In the genomic region with DNA sequence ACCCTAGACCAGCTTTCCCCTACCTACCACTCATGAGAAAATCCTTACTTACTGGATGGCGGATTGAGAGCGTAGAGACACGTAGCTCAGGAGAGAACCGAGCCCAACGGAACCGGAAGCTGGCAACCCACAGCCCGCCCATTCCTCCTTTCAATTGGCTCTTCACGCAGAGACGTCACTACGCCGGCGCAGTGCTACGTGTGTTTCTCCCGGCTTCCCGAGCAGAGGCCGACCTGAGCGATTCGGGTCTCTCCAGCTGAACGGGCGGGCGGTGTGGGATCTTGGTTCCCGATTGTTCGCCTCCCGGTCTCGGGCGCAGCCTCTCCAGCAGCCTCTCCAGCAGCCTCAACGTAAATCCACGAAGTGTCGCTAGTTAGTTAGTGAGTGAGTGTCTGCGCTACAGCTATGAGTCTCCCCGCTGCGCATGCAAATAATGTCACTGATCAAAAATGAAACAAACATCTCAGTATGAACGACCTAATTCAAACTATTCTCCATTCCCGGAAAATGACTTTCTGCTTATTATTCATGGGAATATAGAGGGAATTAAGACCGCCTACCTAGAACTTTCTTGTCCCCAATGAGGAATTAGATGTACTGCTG, we compare ENCODE assay signal across 8 mouse cellular contexts. TPM values are rescaled to one million over a fixed set of nuclear protein-coding genes. Genes with fewer than 3 reads are reported as not detected.
A peak's percentile ranks its signal among the peaks of the same experiment; 100 is the strongest.
DNase-seq lines count a peak whose midpoint lies in the region; ATAC-seq and TF ChIP-seq lines count a peak whose summit lies in the region.

Sec61g (minus strand) TSS at position 433 of the 603 bp plus-strand sequence.

- peaks cover 15% of the 10 kb centered on the region for H3K4me1 ChIP-seq in forebrain, embryonic 10.5 days
- H3K4me1 ChIP-seq in heart, embryonic 15.5 days (replicated peaks) = peaks cover 7% of the 10 kb centered on the region
- peaks cover 19 to 25% of the 10 kb centered on the region in 2 experiments for H3K4me1 ChIP-seq in liver, embryonic 14.5 days (replicated peaks; ENCODE audit: control insufficient read depth in 2 of 2, insufficient read depth in 2 of 2, low read length in 1 of 2)
- H3K4me1 ChIP-seq in neural tube, embryonic 11.5 days (ENCODE audit: control insufficient read depth, insufficient read depth, low read length) = peaks cover 5% of the 10 kb centered on the region; the same call in 1 of the 2 replicates
- no peaks in the 10 kb centered on the region for H3K4me1 ChIP-seq in stomach, postnatal 0 days (replicated peaks; ENCODE audit: control insufficient read depth, insufficient read depth)

- no peak for TF ChIP-seq CTCF in liver, embryonic 14.5 days (IDR thresholded peaks at IDR 0.05; ENCODE audit: low read depth)
- no peak for TF ChIP-seq CTCF in stomach, postnatal 0 days (IDR thresholded peaks at IDR 0.05; ENCODE audit: low read depth)

- no peaks in the 10 kb centered on the region for H3K9me3 ChIP-seq in forebrain, embryonic 10.5 days
- H3K9me3 ChIP-seq in heart, embryonic 15.5 days (replicated peaks) = no peaks in the 10 kb centered on the region
- H3K9me3 ChIP-seq in liver, embryonic 14.5 days (ENCODE audit: control insufficient read depth, low read length) = no peaks in the 10 kb centered on the region
- no peaks in the 10 kb centered on the region for H3K9me3 ChIP-seq in neural tube, embryonic 11.5 days (ENCODE audit: control insufficient read depth, low read length)
- H3K9me3 ChIP-seq in stomach, postnatal 0 days (ENCODE audit: control insufficient read depth, low read length) = no peaks in the 10 kb centered on the region

- under 1% methylated on average over 35 of the region's 35 CpGs for WGBS in forebrain, embryonic 10.5 days
- under 1% methylated on average over 35 of the region's 35 CpGs for WGBS in heart, embryonic 15.5 days
- WGBS in liver, embryonic 14.5 days (ENCODE audit: insufficient replicate concordance) = under 1% methylated on average over 35 of the region's 35 CpGs
- under 1% methylated on average over 35 of the region's 35 CpGs for WGBS in neural tube, embryonic 11.5 days
- 0% methylated on average over 35 of the region's 35 CpGs for WGBS in stomach, postnatal 0 days

- peak; percentile 99 for ATAC-seq in heart, embryonic 15.5 days (replicated peaks; ENCODE audit: insufficient number of reproducible peaks, insufficient read depth, low FRiP score, low read depth)
- ATAC-seq in liver, embryonic 14.5 days (ENCODE audit: insufficient read depth) = peak; percentile 90
- ATAC-seq in neural tube, embryonic 11.5 days (ENCODE audit: insufficient read depth, low FRiP score, low TSS enrichment) = peak; percentile 99
- ATAC-seq in stomach, postnatal 0 days (ENCODE audit: low FRiP score, low TSS enrichment) = peak; percentile 100

- peak within 1 kb of the TSS; percentile 85 for H3K4me3 ChIP-seq in forebrain, embryonic 10.5 days
- H3K4me3 ChIP-seq in heart, embryonic 15.5 days = peak within 1 kb of the TSS; percentile 98
- peak within 1 kb of the TSS; percentile 93 to 95 for H3K4me3 ChIP-seq in liver, embryonic 14.5 days (ENCODE audit: insufficient read depth in 1 of 2, low read depth in 2 of 2, low read length in 2 of 2)
- H3K4me3 ChIP-seq in neural tube, embryonic 11.5 days (ENCODE audit: low read depth, low read length) = peak within 1 kb of the TSS; percentile 97
- peak within 1 kb of the TSS; percentile 95 for H3K4me3 ChIP-seq in stomach, postnatal 0 days (ENCODE audit: low read depth, low read length)

- no peaks in the 10 kb centered on the region for H3K27me3 ChIP-seq in forebrain, embryonic 10.5 days (ENCODE audit: poor library complexity, severe bottlenecking)
- no peaks in the 10 kb centered on the region for H3K27me3 ChIP-seq in heart, embryonic 15.5 days
- no peaks in the 10 kb centered on the region for H3K27me3 ChIP-seq in liver, embryonic 14.5 days (ENCODE audit: control insufficient read depth, insufficient read depth, low read length)
- H3K27me3 ChIP-seq in neural tube, embryonic 11.5 days (ENCODE audit: control insufficient read depth, insufficient read depth, low read length) = no peaks in the 10 kb centered on the region
- no peaks in the 10 kb centered on the region for H3K27me3 ChIP-seq in stomach, postnatal 0 days (ENCODE audit: control insufficient read depth, insufficient read depth, low read length)

- TF ChIP-seq EP300 in liver, embryonic 14.5 days (IDR thresholded peaks at IDR 0.05; ENCODE audit: low read depth) = no peak
- no peak for TF ChIP-seq EP300 in stomach, postnatal 0 days (optimal IDR thresholded peaks at IDR 0.05)

- H3K9ac ChIP-seq in heart, embryonic 15.5 days = peak within 1 kb of the TSS; percentile 96
- peak within 1 kb of the TSS; percentile 98 for H3K9ac ChIP-seq in liver, embryonic 14.5 days (replicated peaks)
- H3K9ac ChIP-seq in neural tube, embryonic 11.5 days (ENCODE audit: low read length) = peak within 1 kb of the TSS; percentile 96
- H3K9ac ChIP-seq in stomach, postnatal 0 days (ENCODE audit: low read length) = peak within 1 kb of the TSS; percentile 96

- DNase-seq in CD8-positive naive resting alpha-beta T cell, adult 2 months (ENCODE audit: low read depth in 2 of 2, low spot score in 2 of 2) = peak; percentile 80 to 86
- DNase-seq in c-Kit-positive CD71-negative TER-119-negative erythroid progenitor cells, embryonic 14.5 days (ENCODE audit: low read depth) = peak; percentile 83
- peak; percentile 91 for DNase-seq in forebrain, embryonic 10.5 days (ENCODE audit: extremely low spot score, low spot score)
- DNase-seq in kidney, postnatal 25 days = peak; percentile 94 to 96
- peak; percentile 85 to 87 (median 86) for DNase-seq in liver, embryonic 14.5 days (ENCODE audit: low read depth in 3 of 3, low spot score in 3 of 3)
- DNase-seq in neural tube, embryonic 11.5 days (ENCODE audit: low spot score) = peak; percentile 93
- DNase-seq in stomach, postnatal 0 days (ENCODE audit: low spot score) = peak; percentile 93

- H3K4me2 ChIP-seq in heart, embryonic 15.5 days = peak within 1 kb of the TSS; percentile 79
- H3K4me2 ChIP-seq in liver, embryonic 14.5 days (ENCODE audit: low read depth) = peak within 1 kb of the TSS; percentile 88
- H3K4me2 ChIP-seq in neural tube, embryonic 11.5 days (ENCODE audit: low read depth) = peak within 1 kb of the TSS; percentile 61
- H3K4me2 ChIP-seq in stomach, postnatal 0 days (replicated peaks; ENCODE audit: low read depth) = peak within 1 kb of the TSS; percentile 64

- peak within 1 kb of the TSS; percentile 96 for H3K27ac ChIP-seq in forebrain, embryonic 10.5 days
- peak within 1 kb of the TSS; percentile 93 for H3K27ac ChIP-seq in heart, embryonic 15.5 days
- peak within 1 kb of the TSS; percentile 46 for H3K27ac ChIP-seq in liver, embryonic 14.5 days
- H3K27ac ChIP-seq in neural tube, embryonic 11.5 days (ENCODE audit: low read depth, low read length) = peak within 1 kb of the TSS; percentile 62
- peak within 1 kb of the TSS; percentile 94 for H3K27ac ChIP-seq in stomach, postnatal 0 days (replicated peaks)

- H3K36me3 ChIP-seq in forebrain, embryonic 10.5 days (replicated peaks) = peaks cover 33% of the 10 kb centered on the region
- H3K36me3 ChIP-seq in heart, embryonic 15.5 days = peaks cover 22% of the 10 kb centered on the region
- H3K36me3 ChIP-seq in liver, embryonic 14.5 days (replicated peaks; ENCODE audit: control insufficient read depth, insufficient read depth, low read depth) = peaks cover 26% of the 10 kb centered on the region
- peaks cover 4% of the 10 kb centered on the region for H3K36me3 ChIP-seq in neural tube, embryonic 11.5 days (ENCODE audit: control insufficient read depth, insufficient read depth, low read length)
- peaks cover 9% of the 10 kb centered on the region; the same call in 1 of the 2 replicates for H3K36me3 ChIP-seq in stomach, postnatal 0 days (ENCODE audit: control insufficient read depth, insufficient read depth, low read length)

RNA-seq across cellular contexts. Expression of gene Sec61g, which starts in this region (rescaled TPM):
- 39.1 and 46.1 TPM in 2 replicates for polyA plus RNA-seq in forebrain, embryonic 10.5 days (2016; fragmentation: Nextera tagmentation; extraction: Ambion mirVana)
- polyA plus RNA-seq in heart, embryonic 15.5 days (2015; fragmentation: Nextera tagmentation; extraction: Ambion mirVana) = 27.4 and 30.0 TPM in 2 replicates
- 26.2 and 45.7 TPM in 2 replicates for polyA plus RNA-seq in liver, embryonic 14.5 days (2012; rRNA removed)
- 33.0 and 33.7 TPM in 2 replicates for polyA plus RNA-seq in liver, embryonic 14.5 days (2014; fragmentation: Nextera tagmentation; extraction: Ambion mirVana)
- polyA plus RNA-seq in neural tube, embryonic 11.5 days (2014; fragmentation: Nextera tagmentation; extraction: Ambion mirVana) = 41.2 and 42.2 TPM in 2 replicates
- 33.0 and 35.5 TPM in 2 replicates for polyA plus RNA-seq in stomach, postnatal 0 days (2015; fragmentation: Nextera tagmentation; extraction: Ambion mirVana)

Comparison
In these comparisons a context has a peak if more than half of its experiments do, and no peak if none do; other contexts are left out.
1. Peak in every context shown above with its lines: DNase-seq, ATAC-seq, H3K4me3 ChIP-seq and H3K27ac ChIP-seq.
2. H3K27ac ChIP-seq: peak in every context shown above with its lines; median percentile 96 in forebrain, embryonic 10.5 days; 94 in stomach, postnatal 0 days; 93 in heart, embryonic 15.5 days; 62 in neural tube, embryonic 11.5 days; 46 in liver, embryonic 14.5 days.